Mouse (Mus musculus) hindbrain, embryonic 13.5 days (tissue): Measurements from ENCODE around the gene Zfp622. TPM values are rescaled to one million over a fixed set of nuclear protein-coding genes. Genes with fewer than 3 reads are reported as not detected.

Source experiments
- ATAC-seq: fragments of 200-750 bp; cut with Nextera tagmentation; 2 replicates; pipeline ENCODE4 v1.8.0; 2017; ENCODE audit warnings: moderate TSS enrichment; ENCODE audit not compliant: low FRiP score
- H3K27ac ChIP-seq: fragments of 300-500 bp; sonication (generic); 2 replicates; pipeline ENCODE4 v1.5.1; 2015; ENCODE audit warnings: inconsistent platforms, mild to moderate bottlenecking, moderate library complexity
- H3K27me3 ChIP-seq: fragments of 300-500 bp; sonication (generic); 2 replicates; pipeline ENCODE4 v1.6.1; 2015; ENCODE audit warnings: mild to moderate bottlenecking, inconsistent platforms
- H3K36me3 ChIP-seq: fragments of 300-500 bp; sonication (generic); 2 replicates; pipeline ENCODE4 v1.6.1; 2015; ENCODE audit warnings: mild to moderate bottlenecking, inconsistent platforms
- H3K4me1 ChIP-seq: fragments of 300-500 bp; sonication (generic); replicated peaks from 2 replicates; pipeline ENCODE4 v1.6.1; 2015; ENCODE audit warnings: inconsistent platforms
- H3K4me2 ChIP-seq: fragments of 300-500 bp; sonication (generic); 2 replicates; pipeline ENCODE4 v1.6.1; 2015; ENCODE audit warnings: inconsistent platforms, mild to moderate bottlenecking, moderate library complexity
- H3K4me3 ChIP-seq: fragments of 300-500 bp; sonication (generic); 2 replicates; pipeline ENCODE4 v1.5.1; 2015; ENCODE audit warnings: mild to moderate bottlenecking, inconsistent platforms
- H3K9ac ChIP-seq: fragments of 300-500 bp; sonication (generic); 2 replicates; pipeline ENCODE4 v1.6.1; 2015; ENCODE audit warnings: mild to moderate bottlenecking, inconsistent platforms
- H3K9me3 ChIP-seq: fragments of 300-500 bp; sonication (generic); 2 replicates; pipeline ENCODE4 v1.6.1; 2016; ENCODE audit warnings: inconsistent platforms
- WGBS: fragments of 180-500 bp; shearing (Covaris S2); methylation state at CpG from one replicate; pipeline ENCODE4 v1.1.7; 2015; 5-methylcytosine and 5-hydroxymethylcytosine counted together
- microRNA-seq: library from miRNA; unstranded; fragments of <30 nt; microRNA quantifications from one replicate; pipeline ENCODE4, GENCODE M21; 2016
- polyA plus RNA-seq: library from polyadenylated mRNA; unstranded; fragments of >200 nt; fragmentation: Nextera tagmentation; extraction: Ambion mirVana; gene quantifications from 2 replicates; pipeline ENCODE4 v1.2.1, GENCODE M21; 2015

The Zfp622 gene
- polyA plus RNA-seq, 1 experiment from 2014 or later = 35.9 TPM

- no peak overlapping the region for H3K27ac ChIP-seq
- no peak for ATAC-seq
- no peaks in the 10 kb centered on the region for H3K36me3 ChIP-seq
- H3K4me2 ChIP-seq = no peak overlapping the region
- WGBS = 86% methylated on average over 2 of the region's 2 CpGs
- no peaks in the 10 kb centered on the region for H3K27me3 ChIP-seq
- no peaks in the 10 kb centered on the region for H3K4me1 ChIP-seq
- H3K4me3 ChIP-seq = no peak overlapping the region
- H3K9me3 ChIP-seq = peaks cover 4% of the 10 kb centered on the region; the same call in 1 of the 2 replicates
- no peak overlapping the region for H3K9ac ChIP-seq
These were observed 57.2 kb downstream of the Zfp622 start for GRCm38 (mm10) chr15:26041196-26041947.

Small RNAs within 50 kb of the gene (microRNA-seq; reads per million reads assigned to microRNA genes)
- gene Mir7212 = not detected

Other genes with a start within 250 kb of the Zfp622 start
- gene Retreg1, start 141.2 kb upstream of the Zfp622 start, polyA plus RNA-seq = 7.7 and 9.7 TPM in 2 replicates